ENCODE assay signal across 26 mouse cellular contexts in the genomic region with DNA sequence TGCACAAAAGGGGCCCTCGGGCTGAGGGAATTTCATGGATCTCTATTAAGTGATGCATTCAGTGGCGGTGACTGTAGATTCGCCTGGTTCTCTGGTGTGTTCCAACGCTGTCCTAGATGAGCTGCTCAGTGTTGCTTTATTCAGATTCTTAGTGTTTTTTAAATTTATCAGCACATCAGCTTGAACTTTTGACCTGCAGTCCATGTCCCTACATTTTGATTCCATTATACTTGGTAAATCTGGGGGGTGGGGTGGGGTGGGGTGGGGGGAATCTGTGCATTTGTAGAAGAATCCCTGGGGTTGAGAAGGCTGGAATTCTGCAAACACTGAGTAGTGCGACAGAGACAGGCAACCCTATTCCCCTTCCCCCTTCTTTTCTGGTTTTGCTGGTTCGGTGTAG. TPM values are rescaled to one million over a fixed set of nuclear protein-coding genes. Genes with fewer than 3 reads are reported as not detected.
"Had no signal": no experiment of that assay in that cellular context is flagged by ENCODE, and none has a peak within 500 bp of the region (broad histone marks: within the 10 kb centered on the region; RNA-seq: fewer than 3 reads in every experiment).

A gene (minus strand): TSS at position 101 of the 400 bp plus-strand sequence.

- DNase-seq: lung, embryonic 14.5 days; lung, postnatal 10 days; lung, postnatal 4 days; midbrain, embryonic 14.5 days; retina, postnatal 1 day; right cerebral cortex, adult 18-20 months; right cerebral cortex, postnatal 25 days; right cerebral cortex, postnatal 4 days; spleen, adult 18-20 months; thymus, adult 2 months; thymus, postnatal 25 days; thymus, postnatal 4 days had no signal

- H3K9ac ChIP-seq: lung, embryonic 14.5 days; midbrain, embryonic 12.5 days; neural tube, embryonic 13.5 days; neural tube, embryonic 15.5 days; stomach, embryonic 15.5 days had no signal

- H3K4me2 ChIP-seq: lung, embryonic 14.5 days; midbrain, embryonic 12.5 days; neural tube, embryonic 13.5 days; neural tube, embryonic 15.5 days; stomach, embryonic 15.5 days had no signal

- H3K36me3 ChIP-seq: midbrain, embryonic 10.5 days; midbrain, embryonic 12.5 days; neural tube, embryonic 13.5 days; neural tube, embryonic 15.5 days; stomach, embryonic 15.5 days had no signal

- H3K4me3 ChIP-seq: midbrain, embryonic 10.5 days; midbrain, embryonic 12.5 days; myocyte; neural tube, embryonic 13.5 days; neural tube, embryonic 15.5 days; stomach, embryonic 15.5 days had no signal

- H3K9me3 ChIP-seq: midbrain, embryonic 10.5 days; midbrain, embryonic 12.5 days; neural tube, embryonic 13.5 days; neural tube, embryonic 15.5 days; stomach, embryonic 15.5 days had no signal

- H3K27me3 ChIP-seq: midbrain, embryonic 12.5 days; neural tube, embryonic 13.5 days; neural tube, embryonic 15.5 days; stomach, embryonic 15.5 days had no signal

- H3K4me1 ChIP-seq: midbrain, embryonic 12.5 days; neural tube, embryonic 13.5 days; neural tube, embryonic 15.5 days; stomach, embryonic 15.5 days had no signal

- ATAC-seq: midbrain, embryonic 16.5 days had no signal

- H3K27ac ChIP-seq: midbrain, embryonic 10.5 days; midbrain, embryonic 12.5 days; neural tube, embryonic 13.5 days; neural tube, embryonic 15.5 days; stomach, embryonic 15.5 days; stomach, postnatal 0 days had no signal

RNA-seq across cellular contexts. Expression of the gene that starts here (rescaled TPM):
- total RNA-seq: megakaryocyte, adult 5-6 weeks; megakaryocyte-erythroid progenitor cell, adult 5-6 weeks had no signal
- polyA plus RNA-seq: lung, embryonic 14.5 days; lung, embryonic 16.5 days; midbrain, embryonic 10.5 days; midbrain, embryonic 12.5 days; midbrain, embryonic 14.5 days; midbrain, embryonic 16.5 days; myocyte; neural tube, embryonic 11.5 days; neural tube, embryonic 13.5 days; neural tube, embryonic 15.5 days; small intestine, adult 2 months; stomach, embryonic 15.5 days; stomach, postnatal 0 days; urinary bladder, adult 2 months had no signal
